Mouse (Mus musculus): ENCODE results near the gene Cltc.

The Cltc gene

DNA sequence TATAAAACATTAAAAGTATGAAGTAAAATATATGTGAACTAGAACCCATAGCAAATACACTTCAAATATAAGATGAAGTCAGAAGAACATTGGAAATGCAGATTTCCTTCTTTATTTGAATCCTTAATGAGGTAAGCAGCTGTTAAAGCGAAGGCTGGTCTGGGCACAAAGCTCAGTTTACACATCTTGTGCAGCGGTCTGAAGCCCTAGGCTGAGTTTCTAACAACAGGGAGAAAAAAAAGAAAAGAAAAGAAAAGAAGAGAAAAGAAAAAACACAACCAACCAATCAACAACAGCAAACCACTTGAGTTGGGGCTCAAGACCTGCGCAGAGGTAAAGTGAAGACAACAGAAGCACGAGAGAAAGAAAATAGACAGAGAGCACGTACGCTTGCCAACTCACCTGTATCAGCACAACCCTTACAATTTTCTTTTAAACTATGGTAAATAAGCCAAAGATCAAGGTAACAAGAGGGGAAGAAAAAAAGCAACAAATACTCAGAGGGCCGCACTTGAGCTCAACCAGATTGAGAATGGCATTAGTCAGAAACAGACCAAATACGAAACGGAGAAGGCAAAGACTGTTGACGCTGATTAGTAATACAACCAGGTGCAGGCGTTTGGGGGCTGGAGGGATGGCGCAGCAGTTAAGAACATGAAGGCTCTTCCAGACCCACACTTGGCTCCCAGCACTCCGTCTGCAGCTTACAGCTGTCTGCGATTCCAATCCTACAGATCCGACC, 109.5 kb downstream of the Cltc start:
- DNase-seq (ENCODE audit: low spot score in 2 of 2), result no peak

DNA sequence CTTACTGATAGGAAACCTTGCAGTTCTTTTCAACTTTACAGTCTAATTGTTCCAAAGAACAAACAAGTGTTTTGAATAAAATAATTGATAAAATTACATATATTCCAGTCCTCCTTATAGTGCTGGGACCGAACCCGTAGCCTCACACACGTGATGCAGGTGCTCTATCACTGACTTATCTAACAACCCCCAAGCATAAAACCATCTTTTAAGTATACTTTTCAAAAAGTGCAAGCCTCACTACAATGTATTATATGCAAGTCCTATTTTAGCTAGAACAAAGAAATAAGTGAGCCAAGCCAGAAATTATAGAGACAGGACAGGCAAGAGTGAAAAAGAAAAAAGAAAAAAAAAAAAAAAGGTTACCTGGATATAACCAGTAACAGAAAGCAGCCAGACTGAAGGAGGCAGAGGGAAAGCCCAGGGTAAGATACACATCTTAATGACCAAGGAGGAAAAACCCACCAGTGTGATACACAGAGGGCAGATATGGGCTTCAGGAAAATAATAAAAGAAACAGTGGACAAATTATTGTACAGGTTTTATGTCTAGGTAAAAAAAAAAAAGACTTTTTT, 110.4 kb downstream of the Cltc start:
- DNase-seq (ENCODE audit: low spot score in 2 of 2), result no peak

DNA sequence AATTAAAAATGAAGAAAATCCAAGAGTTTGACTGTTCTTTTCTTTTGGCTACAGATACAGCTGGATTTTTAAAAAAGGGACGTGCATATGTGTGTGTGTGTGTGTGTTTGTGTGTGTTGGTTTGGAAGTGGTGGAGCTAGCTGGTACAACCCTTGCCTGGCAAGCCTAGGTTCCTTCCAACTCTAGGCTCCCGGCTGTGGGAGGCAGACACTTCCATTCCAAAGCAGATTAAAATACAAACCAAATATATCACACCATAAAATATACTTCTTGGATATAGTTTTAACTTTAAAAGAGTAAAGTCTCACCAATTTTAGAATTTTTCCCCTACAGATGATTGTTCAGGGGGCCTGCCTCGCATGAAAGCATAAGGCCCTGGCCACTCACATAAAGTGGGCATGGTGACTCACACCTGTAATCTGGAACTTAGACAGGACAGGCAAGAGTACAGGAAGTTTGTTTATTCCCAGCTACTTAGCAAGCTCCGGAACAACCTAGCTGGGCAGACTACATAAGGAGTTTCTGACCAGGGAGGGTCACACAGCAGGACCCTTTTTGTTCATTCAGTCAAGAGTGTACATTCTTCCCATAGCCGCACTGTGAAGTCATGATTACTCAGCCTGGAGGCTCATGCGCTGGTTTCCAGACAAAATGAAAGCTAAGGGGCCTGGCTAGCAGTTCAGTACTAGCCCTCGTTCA, 111.1 kb downstream of the Cltc start:
- DNase-seq (ENCODE audit: low spot score in 2 of 2), result no peak

DNA sequence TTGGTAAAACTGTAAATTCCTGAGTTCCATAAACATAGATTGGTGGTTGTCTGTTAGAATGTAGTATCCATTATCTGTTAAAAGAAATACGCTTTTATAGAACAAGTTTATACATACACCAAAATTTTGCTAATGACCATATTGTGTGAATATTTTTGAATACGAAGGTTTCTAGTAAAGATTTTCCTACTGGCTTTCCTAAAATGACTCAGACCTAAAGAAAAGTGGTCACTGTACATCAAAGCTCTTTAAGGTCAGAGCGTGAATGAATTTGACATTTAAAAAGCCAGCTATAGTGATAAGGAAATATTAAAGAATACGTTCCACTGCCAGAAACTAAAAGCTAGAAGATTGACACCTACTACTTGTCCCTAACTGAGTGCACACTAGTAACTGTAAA, 112.8 kb downstream of the Cltc start:
- no peak for DNase-seq (ENCODE audit: low spot score in 2 of 2)

Data from heart, adult 9 months (tissue).